Mouse (Mus musculus) testis, adult 2 months (tissue): ENCODE results near the gene Pif1.

Experiments
- CTCF ChIP-seq: fragments of 200-500 bp; IDR thresholded peaks from 2 replicates; pipeline ENCODE4 v1.5.1; 2012; ENCODE audit warnings: low read depth, mild to moderate bottlenecking, inconsistent platforms, low read length, moderate library complexity; ENCODE audit not compliant: control insufficient read depth, insufficient read depth, insufficient replicate concordance
- POLR2A ChIP-seq: fragments of 200-500 bp; IDR thresholded peaks from 2 replicates; pipeline ENCODE4 v1.6.1; 2012; ENCODE audit warnings: low read depth, mild to moderate bottlenecking, inconsistent platforms, low read length, moderate library complexity; ENCODE audit not compliant: control insufficient read depth

- TF ChIP-seq CTCF, result no peak
- no peak for TF ChIP-seq POLR2A
These were observed 54.0 kb downstream of the Pif1 start for GRCm38 (mm10) chr9:65640838-65641410.
